Mouse (Mus musculus): ENCODE results near the gene Omp. TPM values are rescaled to one million over a fixed set of nuclear protein-coding genes. Genes with fewer than 3 reads are reported as not detected.

Omp gene
- polyA plus RNA-seq, 1 experiment from 2014 or later: 0.66 TPM

GRCm38 (mm10) chr7:98173408-98173807 lies 28.1 kb upstream of the Omp start:
- 76% methylated on average over 4 of the region's 4 CpGs for WGBS
- no peaks in the 10 kb centered on the region for H3K9me3 ChIP-seq (ENCODE audit: control insufficient read depth, low read length)
- H3K9ac ChIP-seq (replicated peaks; ENCODE audit: low read depth, low read length): no peak overlapping the region
- ATAC-seq: no peak
- no peaks in the 10 kb centered on the region for H3K27me3 ChIP-seq (replicated peaks; ENCODE audit: control insufficient read depth, insufficient read depth, low read length)
- H3K4me2 ChIP-seq (ENCODE audit: low read length): no peak overlapping the region
- H3K36me3 ChIP-seq (ENCODE audit: control insufficient read depth, insufficient read depth): no peaks in the 10 kb centered on the region
- H3K27ac ChIP-seq (ENCODE audit: low read length): no peak overlapping the region
- no peak overlapping the region for H3K4me3 ChIP-seq (replicated peaks; ENCODE audit: low read length)
- peaks cover 16% of the 10 kb centered on the region for H3K4me1 ChIP-seq (replicated peaks; ENCODE audit: control insufficient read depth, insufficient read depth, low read length)

- 83% methylated on average over 8 of the region's 8 CpGs for WGBS
- no peaks in the 10 kb centered on the region for H3K9me3 ChIP-seq (ENCODE audit: control insufficient read depth, low read length)
- H3K4me1 ChIP-seq (replicated peaks; ENCODE audit: control insufficient read depth, insufficient read depth, low read length): peaks cover 13% of the 10 kb centered on the region
Observed at GRCm38 (mm10) chr7:98172661-98173060, 27.4 kb upstream of the Omp start.

DNA sequence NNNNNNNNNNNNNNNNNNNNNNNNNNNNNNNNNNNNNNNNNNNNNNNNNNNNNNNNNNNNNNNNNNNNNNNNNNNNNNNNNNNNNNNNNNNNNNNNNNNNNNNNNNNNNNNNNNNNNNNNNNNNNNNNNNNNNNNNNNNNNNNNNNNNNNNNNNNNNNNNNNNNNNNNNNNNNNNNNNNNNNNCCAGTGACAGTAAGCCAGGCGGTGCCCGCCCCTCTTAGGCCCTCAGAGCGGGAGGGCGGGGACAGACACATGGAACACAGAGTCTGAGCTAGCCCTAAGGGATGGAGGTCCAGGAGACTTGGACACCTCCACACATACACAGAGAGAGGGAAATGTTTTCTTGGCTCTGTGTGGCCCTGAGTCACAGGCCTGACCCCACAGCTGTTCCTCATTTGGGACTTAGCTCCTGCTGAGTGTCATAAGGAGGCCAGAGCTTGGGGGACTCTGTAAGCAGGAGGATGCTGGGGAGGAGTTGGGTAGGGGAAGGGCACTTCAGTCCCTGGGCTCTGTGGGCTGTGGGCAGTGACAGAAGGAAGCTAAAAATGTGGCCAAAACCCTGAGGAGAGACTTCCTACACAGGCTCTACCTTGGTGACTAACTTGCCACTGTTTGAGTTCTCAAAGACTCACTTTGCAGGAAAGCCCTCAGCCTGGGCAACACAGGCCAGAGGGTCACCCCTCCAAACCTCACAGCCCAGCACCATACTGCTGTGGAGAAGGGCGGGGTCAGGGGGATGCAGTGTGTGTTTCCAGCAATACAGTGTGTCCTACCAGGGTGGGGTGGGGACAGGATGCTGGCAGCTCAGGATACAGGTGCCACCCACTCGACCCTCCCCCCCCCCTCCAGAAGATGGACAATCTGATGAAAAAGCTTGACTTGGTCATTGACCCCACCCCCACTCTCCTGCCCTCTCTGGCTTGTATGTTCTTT lies 26.1 kb upstream of the Omp start:
- WGBS: 65% methylated on average over 6 of the region's 6 CpGs

More at GRCm38 (mm10) chr7:98172661-98173060, 27.4 kb upstream of the Omp start:
- ATAC-seq: no peak
- no peak overlapping the region for H3K4me3 ChIP-seq (replicated peaks; ENCODE audit: low read length)
- H3K27ac ChIP-seq (ENCODE audit: low read length): no peak overlapping the region
- H3K36me3 ChIP-seq (ENCODE audit: control insufficient read depth, insufficient read depth): no peaks in the 10 kb centered on the region
- no peaks in the 10 kb centered on the region for H3K27me3 ChIP-seq (replicated peaks; ENCODE audit: control insufficient read depth, insufficient read depth, low read length)
- H3K4me2 ChIP-seq (ENCODE audit: low read length): no peak overlapping the region
- H3K9ac ChIP-seq (replicated peaks; ENCODE audit: low read depth, low read length): no peak overlapping the region

DNA sequence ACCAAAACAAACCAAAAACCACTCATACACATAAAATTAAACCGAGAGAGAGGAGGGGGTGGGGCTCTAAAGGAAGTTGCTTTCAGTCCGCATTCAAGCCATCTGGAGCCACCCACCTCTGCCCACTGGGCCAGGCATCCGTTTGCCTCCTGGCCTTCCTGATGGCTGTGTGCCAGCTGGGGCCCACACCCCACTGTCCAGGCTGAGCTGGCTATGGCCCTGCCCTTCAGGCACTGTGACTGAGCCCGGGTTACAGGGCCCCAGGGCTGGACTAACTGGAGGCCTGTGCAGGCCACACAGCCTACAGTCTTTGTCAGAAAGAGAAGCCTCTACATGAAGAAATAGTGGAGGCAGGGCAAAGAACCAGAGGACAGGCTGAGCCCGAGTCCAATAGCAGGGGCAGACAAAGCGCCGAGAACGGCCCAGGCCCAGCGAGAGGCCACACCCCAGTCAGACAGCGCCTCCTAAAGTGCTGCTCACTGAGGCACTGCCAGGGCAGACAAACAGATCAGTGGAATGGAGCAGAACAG lies 19.8 kb upstream of the Omp start:
- Histone ChIP-seq H3K27ac (ENCODE audit: low read length) (no peak overlapping the region), H3K4me1 (replicated peaks; ENCODE audit: control insufficient read depth, insufficient read depth, low read length) (peaks cover 5% of the 10 kb centered on the region), H3K4me3 (replicated peaks; ENCODE audit: low read length) (no peak overlapping the region), H3K36me3 (ENCODE audit: control insufficient read depth, insufficient read depth) (no peaks in the 10 kb centered on the region), H3K4me2 (ENCODE audit: low read length) (no peak overlapping the region), H3K9ac (replicated peaks; ENCODE audit: low read depth, low read length) (no peak overlapping the region), H3K9me3 (ENCODE audit: control insufficient read depth, low read length) (no peaks in the 10 kb centered on the region), H3K27me3 (replicated peaks; ENCODE audit: control insufficient read depth, insufficient read depth, low read length) (no peaks in the 10 kb centered on the region)
- WGBS: 52% methylated on average over 10 of the region's 10 CpGs
- no peak for ATAC-seq

More for the DNA sequence above, 26.1 kb upstream of the Omp start:
- H3K9me3 ChIP-seq (ENCODE audit: control insufficient read depth, low read length): no peaks in the 10 kb centered on the region
- no peak overlapping the region for H3K27ac ChIP-seq (ENCODE audit: low read length)
- no peak overlapping the region for H3K4me3 ChIP-seq (replicated peaks; ENCODE audit: low read length)
- no peak overlapping the region for H3K4me2 ChIP-seq (ENCODE audit: low read length)
- H3K4me1 ChIP-seq (replicated peaks; ENCODE audit: control insufficient read depth, insufficient read depth, low read length): peaks cover 1% of the 10 kb centered on the region; the same call in 1 of the 2 replicates
- no peaks in the 10 kb centered on the region for H3K36me3 ChIP-seq (ENCODE audit: control insufficient read depth, insufficient read depth)
- H3K9ac ChIP-seq (replicated peaks; ENCODE audit: low read depth, low read length): no peak overlapping the region
- no peak for ATAC-seq
- no peaks in the 10 kb centered on the region for H3K27me3 ChIP-seq (replicated peaks; ENCODE audit: control insufficient read depth, insufficient read depth, low read length)

GRCm38 (mm10) chr7:98164382-98164998 lies 19.2 kb upstream of the Omp start:
- no peak for ATAC-seq
- no peak overlapping the region for H3K9ac ChIP-seq (replicated peaks; ENCODE audit: low read depth, low read length)
- H3K9me3 ChIP-seq (ENCODE audit: control insufficient read depth, low read length): no peaks in the 10 kb centered on the region
- no peak overlapping the region for H3K4me2 ChIP-seq (ENCODE audit: low read length)
- H3K27me3 ChIP-seq (replicated peaks; ENCODE audit: control insufficient read depth, insufficient read depth, low read length): no peaks in the 10 kb centered on the region
- 76% methylated on average over 9 of the region's 9 CpGs for WGBS
- H3K4me1 ChIP-seq (replicated peaks; ENCODE audit: control insufficient read depth, insufficient read depth, low read length): peaks cover 5% of the 10 kb centered on the region
- H3K27ac ChIP-seq (ENCODE audit: low read length): no peak overlapping the region
- no peak overlapping the region for H3K4me3 ChIP-seq (replicated peaks; ENCODE audit: low read length)
- no peaks in the 10 kb centered on the region for H3K36me3 ChIP-seq (ENCODE audit: control insufficient read depth, insufficient read depth)

- Histone ChIP-seq H3K9me3 (ENCODE audit: control insufficient read depth, low read length) (no peaks in the 10 kb centered on the region), H3K4me2 (ENCODE audit: low read length) (no peak overlapping the region), H3K36me3 (ENCODE audit: control insufficient read depth, insufficient read depth) (no peaks in the 10 kb centered on the region), H3K4me1 (replicated peaks; ENCODE audit: control insufficient read depth, insufficient read depth, low read length) (peaks cover 5% of the 10 kb centered on the region), H3K4me3 (replicated peaks; ENCODE audit: low read length) (no peak overlapping the region), H3K27me3 (replicated peaks; ENCODE audit: control insufficient read depth, insufficient read depth, low read length) (no peaks in the 10 kb centered on the region), H3K27ac (ENCODE audit: low read length) (no peak overlapping the region), H3K9ac (replicated peaks; ENCODE audit: low read depth, low read length) (no peak overlapping the region)
- 48% methylated on average over 3 of the region's 3 CpGs for WGBS
- no peak for ATAC-seq
Observed at GRCm38 (mm10) chr7:98163700-98164099, 18.4 kb upstream of the Omp start.

GRCm38 (mm10) chr7:98162239-98162638 lies 16.9 kb upstream of the Omp start:
- WGBS: 80% methylated on average over 6 of the region's 6 CpGs
- H3K4me1 ChIP-seq (replicated peaks; ENCODE audit: control insufficient read depth, insufficient read depth, low read length): peaks cover 11% of the 10 kb centered on the region
- no peak overlapping the region for H3K27ac ChIP-seq (ENCODE audit: low read length)
- no peaks in the 10 kb centered on the region for H3K9me3 ChIP-seq (ENCODE audit: control insufficient read depth, low read length)
- H3K27me3 ChIP-seq (replicated peaks; ENCODE audit: control insufficient read depth, insufficient read depth, low read length): no peaks in the 10 kb centered on the region
- H3K36me3 ChIP-seq (ENCODE audit: control insufficient read depth, insufficient read depth): no peaks in the 10 kb centered on the region
- H3K4me2 ChIP-seq (ENCODE audit: low read length): no peak overlapping the region
- ATAC-seq: no peak
- H3K4me3 ChIP-seq (replicated peaks; ENCODE audit: low read length): no peak overlapping the region
- no peak overlapping the region for H3K9ac ChIP-seq (replicated peaks; ENCODE audit: low read depth, low read length)

- H3K27me3 ChIP-seq (replicated peaks; ENCODE audit: control insufficient read depth, insufficient read depth, low read length): no peaks in the 10 kb centered on the region
- H3K9me3 ChIP-seq (ENCODE audit: control insufficient read depth, low read length): no peaks in the 10 kb centered on the region
- no peak overlapping the region for H3K4me2 ChIP-seq (ENCODE audit: low read length)
- H3K27ac ChIP-seq (ENCODE audit: low read length): no peak overlapping the region
- no peak overlapping the region for H3K9ac ChIP-seq (replicated peaks; ENCODE audit: low read depth, low read length)
- WGBS: 54% methylated on average over 8 of the region's 8 CpGs
- no peak overlapping the region for H3K4me3 ChIP-seq (replicated peaks; ENCODE audit: low read length)
- no peaks in the 10 kb centered on the region for H3K36me3 ChIP-seq (ENCODE audit: control insufficient read depth, insufficient read depth)
- no peak for ATAC-seq
- peaks cover 20% of the 10 kb centered on the region for H3K4me1 ChIP-seq (replicated peaks; ENCODE audit: control insufficient read depth, insufficient read depth, low read length)
Observed at GRCm38 (mm10) chr7:98160041-98160740, 14.9 kb upstream of the Omp start.

GRCm38 (mm10) chr7:98158481-98158880 lies 13.2 kb upstream of the Omp start:
- H3K36me3 ChIP-seq (ENCODE audit: control insufficient read depth, insufficient read depth): no peaks in the 10 kb centered on the region
- WGBS: 58% methylated on average over 8 of the region's 8 CpGs
- H3K27me3 ChIP-seq (replicated peaks; ENCODE audit: control insufficient read depth, insufficient read depth, low read length): no peaks in the 10 kb centered on the region
- peaks cover 15% of the 10 kb centered on the region for H3K4me1 ChIP-seq (replicated peaks; ENCODE audit: control insufficient read depth, insufficient read depth, low read length)
- no peak for ATAC-seq
- H3K9me3 ChIP-seq (ENCODE audit: control insufficient read depth, low read length): no peaks in the 10 kb centered on the region
- no peak overlapping the region for H3K4me2 ChIP-seq (ENCODE audit: low read length)
- H3K27ac ChIP-seq (ENCODE audit: low read length): no peak overlapping the region
- H3K9ac ChIP-seq (replicated peaks; ENCODE audit: low read depth, low read length): no peak overlapping the region
- no peak overlapping the region for H3K4me3 ChIP-seq (replicated peaks; ENCODE audit: low read length)
